Mouse (Mus musculus) retina, postnatal 1 day (tissue): ENCODE measurements at regions not wholly inside any gene's neighbourhood (a gene's known extent, or its start where the extent isn't known, plus 50 kb on each side); places are given as distances from the start of the nearest gene placed in this dataset.

Source experiments
- DNase-seq: peaks from one replicate; pipeline ENCODE4 v3.0.0-alpha.2; 2012

- DNase-seq: no peak
Observed at GRCm38 (mm10) chr12:32273474-32273873, 65.0 kb upstream of the Pik3cg start.

GRCm38 (mm10) chr12:32279861-32280260, 71.4 kb upstream of the Pik3cg start:
- no peak for DNase-seq

- no peak for DNase-seq
Observed at GRCm38 (mm10) chr12:32280309-32280708, 71.8 kb upstream of the Pik3cg start.

- no peak for DNase-seq
Observed at GRCm38 (mm10) chr12:32282371-32283163, 74.1 kb upstream of the Pik3cg start.

GRCm38 (mm10) chr12:32285039-32285438, 76.6 kb upstream of the Pik3cg start:
- DNase-seq: no peak

GRCm38 (mm10) chr12:32286652-32287051, 78.2 kb upstream of the Pik3cg start:
- DNase-seq: no peak

- no peak for DNase-seq
Observed at GRCm38 (mm10) chr12:32291145-32291544, 82.7 kb upstream of the Pik3cg start.

GRCm38 (mm10) chr12:32291962-32292748, 83.7 kb upstream of the Pik3cg start:
- DNase-seq: peak; percentile 87

- DNase-seq: peak; percentile 10
Observed at GRCm38 (mm10) chr12:32292749-32293128, 84.3 kb upstream of the Pik3cg start.

- no peak for DNase-seq
Observed at GRCm38 (mm10) chr12:32297431-32297830, 81.1 kb upstream of the Ccdc71l start.

GRCm38 (mm10) chr12:32299714-32300113, 78.8 kb upstream of the Ccdc71l start:
- no peak for DNase-seq

- DNase-seq: no peak
Observed at GRCm38 (mm10) chr12:32305736-32306135, 72.8 kb upstream of the Ccdc71l start.

GRCm38 (mm10) chr12:32306326-32306725, 72.2 kb upstream of the Ccdc71l start:
- DNase-seq: no peak

GRCm38 (mm10) chr12:32307280-32308006, 71.1 kb upstream of the Ccdc71l start:
- DNase-seq: no peak

GRCm38 (mm10) chr12:32315099-32315783, 63.3 kb upstream of the Ccdc71l start:
- no peak for DNase-seq
